Mouse (Mus musculus) neural tube, embryonic 14.5 days (tissue): ENCODE data around the gene En2. TPM values are rescaled to one million over a fixed set of nuclear protein-coding genes. Genes with fewer than 3 reads are reported as not detected.

ENCODE experiments used
- ATAC-seq: fragments of 200-750 bp; cut with Nextera tagmentation; 2 replicates; pipeline ENCODE4 v1.8.0; 2017; ENCODE audit warnings: low read depth, mild to moderate bottlenecking, moderate TSS enrichment, moderate library complexity
- H3K27ac ChIP-seq: fragments of 300-500 bp; sonication (generic); 2 replicates; pipeline ENCODE4 v1.5.1; 2014; ENCODE audit warnings: low read depth, mild to moderate bottlenecking, control low read depth, low read length, moderate library complexity, mixed read lengths
- H3K27me3 ChIP-seq: fragments of 300-500 bp; sonication (generic); 2 replicates; pipeline ENCODE4 v1.6.1; 2014; ENCODE audit warnings: low read length; ENCODE audit not compliant: control insufficient read depth, insufficient read depth
- H3K36me3 ChIP-seq: fragments of 300-500 bp; sonication (generic); 2 replicates; pipeline ENCODE4 v1.6.1; 2014; ENCODE audit warnings: low read length, mixed read lengths; ENCODE audit not compliant: control insufficient read depth, insufficient read depth
- H3K4me1 ChIP-seq: fragments of 300-500 bp; sonication (generic); 2 replicates; pipeline ENCODE4 v1.6.1; 2014; ENCODE audit warnings: low read length; ENCODE audit not compliant: control insufficient read depth, insufficient read depth
- H3K4me2 ChIP-seq: fragments of 300-500 bp; sonication (generic); 2 replicates; pipeline ENCODE4 v1.6.1; 2014; ENCODE audit warnings: mild to moderate bottlenecking, low read depth, low read length, control low read depth
- H3K4me3 ChIP-seq: fragments of 300-500 bp; sonication (generic); 2 replicates; pipeline ENCODE4 v1.5.1; 2014; ENCODE audit warnings: low read depth, low read length, control low read depth, mixed read lengths
- H3K9ac ChIP-seq: fragments of 300-500 bp; sonication (generic); replicated peaks from 2 replicates; pipeline ENCODE4 v1.6.1; 2014; ENCODE audit warnings: low read depth, mild to moderate bottlenecking, control low read depth, low read length, mixed read lengths
- H3K9me3 ChIP-seq: fragments of 300-500 bp; sonication (generic); 2 replicates; pipeline ENCODE4 v1.6.1; 2016; ENCODE audit warnings: low read length; ENCODE audit not compliant: control insufficient read depth
- WGBS: fragments of 180-500 bp; shearing (Covaris S2); extraction: QIAGEN DNeasy Blood & Tissue Kit; methylation state at CpG from one replicate; pipeline ENCODE4 v1.1.7; 2014; 5-methylcytosine and 5-hydroxymethylcytosine counted together
- polyA plus RNA-seq: library from polyadenylated mRNA; unstranded; fragments of >200 nt; fragmentation: Nextera tagmentation; extraction: Ambion mirVana; gene quantifications from 2 replicates; pipeline ENCODE4 v1.2.1, GENCODE M21; 2014

En2 gene
- polyA plus RNA-seq, 1 experiment from 2014 or later, result not detected

- H3K9ac ChIP-seq, result no peak overlapping the region
- no peaks in the 10 kb centered on the region for H3K36me3 ChIP-seq
- no peaks in the 10 kb centered on the region for H3K9me3 ChIP-seq
- H3K27ac ChIP-seq, result no peak overlapping the region
- peaks cover 45% of the 10 kb centered on the region for H3K27me3 ChIP-seq
- ATAC-seq, result peak; percentile 65
- under 1% methylated on average over 80 of the region's 80 CpGs for WGBS
- peak overlapping the region; percentile 36 for H3K4me3 ChIP-seq
- H3K4me2 ChIP-seq, result peak overlapping the region; percentile 59
- peaks cover 9% of the 10 kb centered on the region for H3K4me1 ChIP-seq
Measured at GRCm38 (mm10) chr5:28209549-28210431, 44.3 kb downstream of the En2 start.

GRCm38 (mm10) chr5:28210591-28211550 lies 45.4 kb downstream of the En2 start:
- peak overlapping the region; percentile 59 for H3K4me2 ChIP-seq
- WGBS, result 1% methylated on average over 29 of the region's 29 CpGs
- no peak overlapping the region for H3K9ac ChIP-seq
- no peak overlapping the region for H3K27ac ChIP-seq
- H3K9me3 ChIP-seq, result no peaks in the 10 kb centered on the region
- peak overlapping the region; percentile 36 for H3K4me3 ChIP-seq
- H3K4me1 ChIP-seq, result peaks cover 9% of the 10 kb centered on the region
- H3K36me3 ChIP-seq, result no peaks in the 10 kb centered on the region
- no peak for ATAC-seq
- H3K27me3 ChIP-seq, result peaks cover 40% of the 10 kb centered on the region

GRCm38 (mm10) chr5:28211651-28212310 lies 46.3 kb downstream of the En2 start:
- ATAC-seq, result no peak; the same call in 1 of the 2 replicates
- Histone ChIP-seq H3K27ac (no peak overlapping the region), H3K9ac (no peak overlapping the region), H3K4me3 (no peak overlapping the region), H3K27me3 (peaks cover 37% of the 10 kb centered on the region), H3K4me2 (peak overlapping the region; percentile 2; the same call in 1 of the 2 replicates), H3K4me1 (peaks cover 9% of the 10 kb centered on the region), H3K36me3 (no peaks in the 10 kb centered on the region), H3K9me3 (no peaks in the 10 kb centered on the region)
- 1% methylated on average over 15 of the region's 15 CpGs for WGBS

GRCm38 (mm10) chr5:28213441-28213840 lies 47.9 kb downstream of the En2 start:
- no peak for ATAC-seq
- H3K4me3 ChIP-seq, result no peak overlapping the region
- WGBS, result 76% methylated on average over 2 of the region's 2 CpGs
- H3K4me2 ChIP-seq, result no peak overlapping the region
- no peak overlapping the region for H3K9ac ChIP-seq
- H3K27me3 ChIP-seq, result peaks cover 27% of the 10 kb centered on the region
- peaks cover 9% of the 10 kb centered on the region for H3K4me1 ChIP-seq
- no peaks in the 10 kb centered on the region for H3K36me3 ChIP-seq
- no peaks in the 10 kb centered on the region for H3K9me3 ChIP-seq
- no peak overlapping the region for H3K27ac ChIP-seq

- H3K4me3 ChIP-seq, result no peak overlapping the region
- H3K27me3 ChIP-seq, result no peaks in the 10 kb centered on the region
- ATAC-seq, result no peak
- no peak overlapping the region for H3K27ac ChIP-seq
- H3K9me3 ChIP-seq, result no peaks in the 10 kb centered on the region
- no peak overlapping the region for H3K4me2 ChIP-seq
- H3K9ac ChIP-seq, result no peak overlapping the region
- WGBS, result 94% methylated on average over 1 of the region's 1 CpGs
- no peaks in the 10 kb centered on the region for H3K36me3 ChIP-seq
- H3K4me1 ChIP-seq, result no peaks in the 10 kb centered on the region
Measured at GRCm38 (mm10) chr5:28219596-28219995, 54.1 kb downstream of the En2 start.

Other genes with a start within 250 kb of the En2 start
- 72.7 and 78.9 TPM in 2 replicates for gene Insig1, start 94.3 kb upstream of the En2 start, polyA plus RNA-seq
- gene Cnpy1, start 80.1 kb downstream of the En2 start, polyA plus RNA-seq, result 0.66 and 1.1 TPM in 2 replicates
- 22.1 and 26.6 TPM in 2 replicates for gene Rbm33, start 151.4 kb downstream of the En2 start, polyA plus RNA-seq